Mouse (Mus musculus) Patski (cell line): ENCODE results near the gene Erg. TPM values are rescaled to one million over a fixed set of nuclear protein-coding genes. Genes with fewer than 3 reads are reported as not detected.

Experiments used
- ATAC-seq: fragments of 100-300 bp; one replicate; pipeline ENCODE4 v1.8.0; 2021
- CTCF ChIA-PET: fragments of 350-600 bp; sonication (Branson Sonifier 250); formaldehyde crosslinking; loops from one replicate; lab custom pipeline; 2022; ENCODE audit warnings: inconsistent platforms; lab: Charles Lee
- POLR2A ChIA-PET: fragments of 350-600 bp; sonication (Branson Sonifier 250); formaldehyde crosslinking; loops from one replicate; lab custom pipeline; 2022; ENCODE audit warnings: antibody characterized with exemption, inconsistent platforms; lab: Charles Lee
- DNase-seq: peaks from one replicate; pipeline ENCODE4 v3.0.0-alpha.2; 2011; ENCODE audit warnings: low read depth, low spot score
- H3K27me3 ChIP-seq: fragments of 371-371 bp; one replicate; pipeline ENCODE4 v1.5.1; 2021
- CTCF ChIP-seq: fragments of 100-300 bp; IDR thresholded peaks from one replicate; pipeline ENCODE4 v1.5.1; 2021
- in situ Hi-C: fragments of 300-500 bp; cut with MboI; formaldehyde crosslinking; loops from 3 replicates; pipeline ENCODE4 v1.11.1; 2018; ENCODE audit warnings: low pct_unique_long_range_greater_than_20kb, mixed read lengths
- polyA plus RNA-seq: library from polyadenylated mRNA; unstranded; gene quantifications from one replicate; pipeline ENCODE4 v1.2.3, GENCODE M21; 2021

Gene Erg
- polyA plus RNA-seq, 1 experiment from 2014 or later: not detected

- H3K27me3 ChIP-seq: no peaks in the 10 kb centered on the region
- no peak for TF ChIP-seq CTCF
- DNase-seq (no peak), ATAC-seq (no peak)
- in situ Hi-C loops: no loop called here
- CTCF ChIA-PET: no interaction called here
- POLR2A ChIA-PET: no interaction called here
Observed at GRCm38 (mm10) chr16:95608624-95609023, 22.2 kb upstream of the Erg start.

GRCm38 (mm10) chr16:95605304-95605703 is 18.9 kb upstream of the Erg start:
- DNase-seq (no peak), ATAC-seq (peak; percentile 61)
- peaks cover 9% of the 10 kb centered on the region for H3K27me3 ChIP-seq
- peak; percentile 92 for TF ChIP-seq CTCF
- in situ Hi-C loops: no loop called here
- CTCF ChIA-PET: interaction anchor here (0.8 to 2.6 kb wide), 17 partner anchors 9 to 393 kb away, joined by 3 to 25 read pairs (median 4); partner anchors contain the start of gene Psmg1
- POLR2A ChIA-PET: interaction anchor here (1.1 kb wide), 1 partner anchor 359 kb away, joined by 3 read pairs; no protein-coding TSS in a partner anchor

- no peak for TF ChIP-seq CTCF
- in situ Hi-C loops: no loop called here
- CTCF ChIA-PET: no interaction called here
- H3K27me3 ChIP-seq: peaks cover 10% of the 10 kb centered on the region
- POLR2A ChIA-PET: no interaction called here
- ATAC-seq (no peak), DNase-seq (no peak)
Observed at GRCm38 (mm10) chr16:95602504-95602903, 16.1 kb upstream of the Erg start.

GRCm38 (mm10) chr16:95601807-95602206 is 15.4 kb upstream of the Erg start:
- DNase-seq (no peak), ATAC-seq (no peak)
- POLR2A ChIA-PET: no interaction called here
- TF ChIP-seq CTCF: no peak
- CTCF ChIA-PET: no interaction called here
- H3K27me3 ChIP-seq: peaks cover 17% of the 10 kb centered on the region
- in situ Hi-C loops: no loop called here

GRCm38 (mm10) chr16:95601219-95601580 is 14.8 kb upstream of the Erg start:
- POLR2A ChIA-PET: no interaction called here
- no peak for ATAC-seq
- TF ChIP-seq CTCF: no peak

GRCm38 (mm10) chr16:95600572-95601218 is 14.3 kb upstream of the Erg start:
- TF ChIP-seq CTCF: no peak
- ATAC-seq (no peak), DNase-seq (no peak)
- POLR2A ChIA-PET: no interaction called here
- in situ Hi-C loops: no loop called here
- peaks cover 21% of the 10 kb centered on the region for H3K27me3 ChIP-seq
- CTCF ChIA-PET: no interaction called here

More at GRCm38 (mm10) chr16:95601219-95601580, 14.8 kb upstream of the Erg start:
- in situ Hi-C loops: no loop called here
- CTCF ChIA-PET: no interaction called here
- peaks cover 21% of the 10 kb centered on the region for H3K27me3 ChIP-seq
- DNase-seq: no peak

GRCm38 (mm10) chr16:95598930-95599329 is 12.5 kb upstream of the Erg start:
- ATAC-seq (no peak), DNase-seq (no peak)
- in situ Hi-C loops: no loop called here
- ChIA-PET POLR2A (no interaction called here), CTCF (no interaction called here)
- peaks cover 24% of the 10 kb centered on the region for H3K27me3 ChIP-seq
- TF ChIP-seq CTCF: no peak

GRCm38 (mm10) chr16:95597578-95597951 is 11.2 kb upstream of the Erg start:
- in situ Hi-C loops: no loop called here
- CTCF ChIA-PET: no interaction called here
- ATAC-seq (no peak), DNase-seq (no peak)
- TF ChIP-seq CTCF: no peak
- POLR2A ChIA-PET: no interaction called here
- H3K27me3 ChIP-seq: peaks cover 28% of the 10 kb centered on the region

GRCm38 (mm10) chr16:95596884-95597577 is 10.6 kb upstream of the Erg start:
- CTCF ChIA-PET: no interaction called here

GRCm38 (mm10) chr16:95588849-95589248 is 2.5 kb upstream of the Erg start:
- ChIA-PET CTCF (no interaction called here), POLR2A (no interaction called here)
- DNase-seq (no peak), ATAC-seq (no peak)
- TF ChIP-seq CTCF: no peak
- in situ Hi-C loops: no loop called here
- peaks cover 58% of the 10 kb centered on the region for H3K27me3 ChIP-seq

More at GRCm38 (mm10) chr16:95596884-95597577, 10.6 kb upstream of the Erg start:
- ATAC-seq (no peak), DNase-seq (no peak)
- TF ChIP-seq CTCF: no peak
- in situ Hi-C loops: no loop called here
- POLR2A ChIA-PET: no interaction called here
- peaks cover 28% of the 10 kb centered on the region for H3K27me3 ChIP-seq

- H3K27me3 ChIP-seq: peaks cover 71% of the 10 kb centered on the region
- DNase-seq (no peak), ATAC-seq (no peak)
- POLR2A ChIA-PET: no interaction called here
- in situ Hi-C loops: no loop called here
- CTCF ChIA-PET: no interaction called here
- TF ChIP-seq CTCF: no peak
Observed at GRCm38 (mm10) chr16:95586726-95587125, 333 bp upstream of the Erg start.
